Mouse (Mus musculus): ENCODE data around the gene Stil. TPM values are rescaled to one million over a fixed set of nuclear protein-coding genes. Genes with fewer than 3 reads are reported as not detected.

Stil gene
- polyA plus RNA-seq, 1 experiment from 2014 or later, result 2.1 TPM

Other genes with a start within 250 kb of the Stil start
- not detected in 2 replicates for gene Gm12830, start 178.4 kb upstream of the Stil start, polyA plus RNA-seq (2015; fragmentation: Nextera tagmentation; extraction: Ambion mirVana)
- gene Foxd2, start 91.3 kb upstream of the Stil start, polyA plus RNA-seq (2015; fragmentation: Nextera tagmentation; extraction: Ambion mirVana), result 0.23 and 0.24 TPM in 2 replicates
- not detected in 2 replicates for gene Foxe3, start 74.1 kb upstream of the Stil start, polyA plus RNA-seq (2015; fragmentation: Nextera tagmentation; extraction: Ambion mirVana)
- 218 and 229 TPM in 2 replicates for gene Cmpk1, start 12.9 kb upstream of the Stil start, polyA plus RNA-seq (2015; fragmentation: Nextera tagmentation; extraction: Ambion mirVana)
- gene Tal1, start 56.3 kb downstream of the Stil start, polyA plus RNA-seq (2015; fragmentation: Nextera tagmentation; extraction: Ambion mirVana), result 4.6 and 6.4 TPM in 2 replicates
- 2.0 and 2.3 TPM in 2 replicates for gene Pdzk1ip1, start 88.5 kb downstream of the Stil start, polyA plus RNA-seq (2015; fragmentation: Nextera tagmentation; extraction: Ambion mirVana)
- gene Cyp4x1, start 134.1 kb downstream of the Stil start, polyA plus RNA-seq (2015; fragmentation: Nextera tagmentation; extraction: Ambion mirVana), result 11.8 and 15.4 TPM in 2 replicates
- gene Cyp4a29, start 241.9 kb downstream of the Stil start, polyA plus RNA-seq (2015; fragmentation: Nextera tagmentation; extraction: Ambion mirVana), result not detected in 2 replicates